Mouse (Mus musculus): ENCODE results near the gene Aven. TPM values are rescaled to one million over a fixed set of nuclear protein-coding genes. Genes with fewer than 3 reads are reported as not detected.
A peak's percentile ranks its signal among the peaks of the same experiment; 100 is the strongest.

Aven gene
- polyA plus RNA-seq, 1 experiment from 2014 or later = 5.0 TPM

GRCm38 (mm10) chr2:112492431-112492855, 321 bp upstream of the Aven start:
- Histone ChIP-seq H3K36me3 (replicated peaks) (no peaks in the 10 kb centered on the region), H3K9me3 (replicated peaks) (no peaks in the 10 kb centered on the region), H3K4me3 (replicated peaks) (peak overlapping the region; percentile 88), H3K9ac (peak overlapping the region; percentile 97), H3K4me1 (replicated peaks) (peaks cover 28% of the 10 kb centered on the region), H3K27me3 (no peaks in the 10 kb centered on the region), H3K4me2 (peak overlapping the region; percentile 96), H3K27ac (replicated peaks) (peak overlapping the region; percentile 93)
- WGBS (ENCODE audit: insufficient replicate concordance) = 7% methylated on average over 9 of the region's 9 CpGs
- no peak for ATAC-seq (ENCODE audit: insufficient read depth)

GRCm38 (mm10) chr2:112493539-112494260, 936 bp downstream of the Aven start:
- Histone ChIP-seq H3K4me2 (peak overlapping the region; percentile 96), H3K4me1 (replicated peaks) (peaks cover 39% of the 10 kb centered on the region), H3K27ac (replicated peaks) (peak overlapping the region; percentile 93), H3K4me3 (replicated peaks) (peak overlapping the region; percentile 88), H3K9me3 (replicated peaks) (no peaks in the 10 kb centered on the region), H3K36me3 (replicated peaks) (no peaks in the 10 kb centered on the region), H3K9ac (peak overlapping the region; percentile 97), H3K27me3 (no peaks in the 10 kb centered on the region)
- ATAC-seq (ENCODE audit: insufficient read depth) = no peak
- WGBS (ENCODE audit: insufficient replicate concordance) = 24% methylated on average over 11 of the region's 11 CpGs

- no peak for ATAC-seq (ENCODE audit: insufficient read depth)
- peaks cover 37% of the 10 kb centered on the region for H3K4me1 ChIP-seq (replicated peaks)
- H3K4me3 ChIP-seq (replicated peaks) = no peak overlapping the region
- no peaks in the 10 kb centered on the region for H3K36me3 ChIP-seq (replicated peaks)
- H3K27ac ChIP-seq (replicated peaks) = no peak overlapping the region
- H3K4me2 ChIP-seq = no peak overlapping the region
- WGBS (ENCODE audit: insufficient replicate concordance) = 76% methylated on average over 7 of the region's 7 CpGs
- H3K9me3 ChIP-seq (replicated peaks) = no peaks in the 10 kb centered on the region
- H3K9ac ChIP-seq = no peak overlapping the region
- no peaks in the 10 kb centered on the region for H3K27me3 ChIP-seq
These were observed 5.1 kb downstream of the Aven start for GRCm38 (mm10) chr2:112497851-112498250.

- Histone ChIP-seq H3K4me1 (replicated peaks) (peaks cover 24% of the 10 kb centered on the region), H3K4me2 (no peak overlapping the region), H3K27ac (replicated peaks) (no peak overlapping the region), H3K9me3 (replicated peaks) (no peaks in the 10 kb centered on the region), H3K27me3 (no peaks in the 10 kb centered on the region), H3K4me3 (replicated peaks) (no peak overlapping the region), H3K9ac (no peak overlapping the region), H3K36me3 (replicated peaks) (no peaks in the 10 kb centered on the region)
- 7% methylated on average over 6 of the region's 6 CpGs for WGBS (ENCODE audit: insufficient replicate concordance)
- ATAC-seq (ENCODE audit: insufficient read depth) = peak; percentile 85
These were observed 8.4 kb downstream of the Aven start for GRCm38 (mm10) chr2:112501209-112501608.

- no peak for ATAC-seq (ENCODE audit: insufficient read depth)
- Histone ChIP-seq H3K4me3 (replicated peaks) (no peak overlapping the region), H3K27me3 (no peaks in the 10 kb centered on the region), H3K9me3 (replicated peaks) (no peaks in the 10 kb centered on the region), H3K4me1 (replicated peaks) (peaks cover 24% of the 10 kb centered on the region), H3K9ac (no peak overlapping the region), H3K27ac (replicated peaks) (no peak overlapping the region), H3K4me2 (no peak overlapping the region), H3K36me3 (replicated peaks) (no peaks in the 10 kb centered on the region)
- WGBS (ENCODE audit: insufficient replicate concordance) = 76% methylated on average over 6 of the region's 6 CpGs
These were observed 11.2 kb downstream of the Aven start for GRCm38 (mm10) chr2:112503978-112504377.

GRCm38 (mm10) chr2:112506841-112507435, 14.2 kb downstream of the Aven start:
- Histone ChIP-seq H3K4me1 (replicated peaks) (peaks cover 32% of the 10 kb centered on the region), H3K9me3 (replicated peaks) (no peaks in the 10 kb centered on the region), H3K27ac (replicated peaks) (no peak overlapping the region), H3K27me3 (no peaks in the 10 kb centered on the region), H3K36me3 (replicated peaks) (no peaks in the 10 kb centered on the region), H3K4me3 (replicated peaks) (no peak overlapping the region), H3K9ac (no peak overlapping the region), H3K4me2 (no peak overlapping the region)
- WGBS (ENCODE audit: insufficient replicate concordance) = 62% methylated on average over 5 of the region's 5 CpGs
- ATAC-seq (ENCODE audit: insufficient read depth) = no peak

- Histone ChIP-seq H3K27ac (replicated peaks) (no peak overlapping the region), H3K9ac (no peak overlapping the region), H3K9me3 (replicated peaks) (no peaks in the 10 kb centered on the region), H3K27me3 (no peaks in the 10 kb centered on the region), H3K4me2 (no peak overlapping the region), H3K4me1 (replicated peaks) (peaks cover 32% of the 10 kb centered on the region), H3K36me3 (replicated peaks) (no peaks in the 10 kb centered on the region), H3K4me3 (replicated peaks) (no peak overlapping the region)
- WGBS (ENCODE audit: insufficient replicate concordance) = 75% methylated on average over 1 of the region's 1 CpGs
- ATAC-seq (ENCODE audit: insufficient read depth) = no peak
These were observed 14.7 kb downstream of the Aven start for GRCm38 (mm10) chr2:112507444-112507843.

GRCm38 (mm10) chr2:112510140-112510539, 17.4 kb downstream of the Aven start:
- H3K4me1 ChIP-seq (replicated peaks) = peaks cover 32% of the 10 kb centered on the region
- no peaks in the 10 kb centered on the region for H3K36me3 ChIP-seq (replicated peaks)
- WGBS (ENCODE audit: insufficient replicate concordance) = 27% methylated on average over 4 of the region's 4 CpGs
- no peaks in the 10 kb centered on the region for H3K27me3 ChIP-seq
- no peak overlapping the region for H3K4me3 ChIP-seq (replicated peaks)
- peak; percentile 96 for ATAC-seq (ENCODE audit: insufficient read depth)
- H3K9me3 ChIP-seq (replicated peaks) = no peaks in the 10 kb centered on the region
- 0 out of 2 replicates have a peak overlapping the region, but pooled peaks have one; percentile 45 for H3K27ac ChIP-seq (replicated peaks)
- peak overlapping the region; percentile 51 for H3K4me2 ChIP-seq
- H3K9ac ChIP-seq = no peak overlapping the region

- WGBS (ENCODE audit: insufficient replicate concordance) = 86% methylated on average over 1 of the region's 1 CpGs
- 0 out of 2 replicates have a peak, but pooled peaks cover 5% of the 10 kb centered on the region for H3K36me3 ChIP-seq (replicated peaks)
These were observed 20.3 kb downstream of the Aven start for GRCm38 (mm10) chr2:112513036-112513435.

GRCm38 (mm10) chr2:112516728-112517127, 24.0 kb downstream of the Aven start:
- Histone ChIP-seq H3K4me1 (replicated peaks) (no peaks in the 10 kb centered on the region), H3K36me3 (replicated peaks) (0 out of 2 replicates have a peak, but pooled peaks cover 5% of the 10 kb centered on the region), H3K4me2 (no peak overlapping the region), H3K9me3 (replicated peaks) (no peaks in the 10 kb centered on the region), H3K27ac (replicated peaks) (no peak overlapping the region), H3K9ac (no peak overlapping the region), H3K27me3 (no peaks in the 10 kb centered on the region), H3K4me3 (replicated peaks) (no peak overlapping the region)
- WGBS (ENCODE audit: insufficient replicate concordance) = 57% methylated on average over 3 of the region's 3 CpGs
- no peak for ATAC-seq (ENCODE audit: insufficient read depth)

More at GRCm38 (mm10) chr2:112513036-112513435, 20.3 kb downstream of the Aven start:
- no peak overlapping the region for H3K4me2 ChIP-seq
- no peak overlapping the region for H3K4me3 ChIP-seq (replicated peaks)
- H3K9ac ChIP-seq = no peak overlapping the region
- H3K9me3 ChIP-seq (replicated peaks) = no peaks in the 10 kb centered on the region
- H3K27me3 ChIP-seq = no peaks in the 10 kb centered on the region
- H3K4me1 ChIP-seq (replicated peaks) = peaks cover 29% of the 10 kb centered on the region
- no peak overlapping the region for H3K27ac ChIP-seq (replicated peaks)
- ATAC-seq (ENCODE audit: insufficient read depth) = no peak

GRCm38 (mm10) chr2:112517218-112517617, 24.5 kb downstream of the Aven start:
- Histone ChIP-seq H3K4me3 (replicated peaks) (no peak overlapping the region), H3K9me3 (replicated peaks) (no peaks in the 10 kb centered on the region), H3K9ac (no peak overlapping the region), H3K4me2 (no peak overlapping the region), H3K27me3 (no peaks in the 10 kb centered on the region), H3K4me1 (replicated peaks) (no peaks in the 10 kb centered on the region), H3K36me3 (replicated peaks) (0 out of 2 replicates have a peak, but pooled peaks cover 5% of the 10 kb centered on the region), H3K27ac (replicated peaks) (no peak overlapping the region)
- no peak for ATAC-seq (ENCODE audit: insufficient read depth)
- 53% methylated on average over 3 of the region's 3 CpGs for whole genome bisulfite sequencing (ENCODE audit: insufficient replicate concordance)
